Mouse (Mus musculus) kidney, postnatal 10 days (tissue): ENCODE data around the gene Evi2b.

Experiments used
- DNase-seq: peaks from one replicate; pipeline ENCODE4 v3.0.0; 2021; ENCODE audit warnings: mixed read lengths

Gene Evi2b

DNA sequence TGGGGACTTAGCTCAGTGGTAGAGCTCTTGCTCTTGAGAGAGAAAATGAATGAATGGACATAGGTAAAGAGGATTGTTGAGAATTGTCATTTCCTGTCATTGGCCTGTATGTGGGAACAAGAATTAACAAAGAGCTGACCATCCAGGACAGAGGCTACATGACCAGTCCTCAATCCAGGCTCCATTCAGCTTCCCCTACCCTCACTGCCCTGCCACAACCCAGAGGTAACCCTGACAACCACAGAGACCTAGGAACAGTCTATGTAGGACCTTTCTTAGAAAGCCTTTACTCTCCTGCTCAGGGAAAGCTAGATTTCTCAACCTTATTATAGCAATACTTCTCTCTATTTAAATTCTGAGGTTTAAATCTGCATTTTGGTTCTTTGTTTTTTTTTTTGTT is 2.8 kb downstream of the Evi2b start:
- DNase-seq: no peak

DNA sequence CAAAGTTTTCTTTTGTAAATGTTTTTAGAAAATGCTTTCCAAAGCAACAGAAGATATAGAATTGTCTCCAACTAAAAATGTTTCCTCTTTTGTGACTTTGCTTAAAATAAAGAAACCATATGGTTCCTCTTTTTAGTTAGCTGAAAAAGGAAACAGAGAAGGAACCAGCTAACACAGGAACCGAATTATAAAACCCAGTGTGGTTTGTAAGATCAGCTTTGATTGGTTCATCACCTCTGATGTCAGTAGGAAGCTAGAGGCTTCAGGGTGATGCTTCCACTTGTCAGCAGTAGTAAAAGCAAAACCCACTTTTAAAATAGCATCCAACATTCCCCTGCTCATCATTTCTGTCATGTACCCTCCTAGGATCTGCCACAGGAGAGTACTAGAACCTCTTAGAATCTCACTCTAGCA is 3.7 kb downstream of the Evi2b start:
- DNase-seq: no peak

DNA sequence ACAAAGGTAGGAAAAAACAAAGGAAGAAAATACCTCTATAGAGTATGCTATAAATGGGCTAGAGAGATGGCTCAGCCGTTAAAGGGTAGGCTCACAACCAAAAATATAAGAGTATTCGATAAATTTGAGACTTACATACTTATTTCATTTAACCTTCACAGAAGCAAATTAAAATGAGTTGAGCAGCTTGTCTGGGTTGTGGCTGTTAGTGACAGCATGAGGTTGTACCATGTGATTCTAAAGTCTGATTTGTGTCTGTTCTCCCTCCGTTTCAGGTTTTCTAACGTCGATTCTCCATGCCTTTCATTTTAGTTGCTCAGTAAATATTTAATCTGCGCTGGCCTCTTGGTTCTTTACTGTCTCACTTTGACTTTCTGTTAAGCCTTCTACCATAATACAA is 4.3 kb downstream of the Evi2b start:
- DNase-seq: no peak

DNA sequence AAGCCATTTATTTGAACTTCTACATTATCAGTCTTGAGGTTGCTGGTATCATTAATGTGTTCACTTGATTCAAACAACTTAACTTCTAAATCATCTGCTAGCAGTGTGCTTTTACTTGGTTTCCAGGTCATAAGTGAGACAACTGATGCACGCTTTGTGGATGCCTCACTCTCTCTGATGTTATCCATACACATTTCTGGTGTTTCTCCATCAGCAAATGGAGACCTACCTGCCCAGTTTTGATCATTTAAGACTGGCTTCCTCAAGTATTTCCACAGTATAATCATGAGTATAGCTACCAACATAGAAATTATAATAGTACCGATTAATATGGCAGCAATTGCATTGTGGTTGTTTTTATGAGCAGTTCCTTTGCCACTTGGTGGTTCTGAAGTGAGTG is 7.8 kb downstream of the Evi2b start:
- DNase-seq: no peak

DNA sequence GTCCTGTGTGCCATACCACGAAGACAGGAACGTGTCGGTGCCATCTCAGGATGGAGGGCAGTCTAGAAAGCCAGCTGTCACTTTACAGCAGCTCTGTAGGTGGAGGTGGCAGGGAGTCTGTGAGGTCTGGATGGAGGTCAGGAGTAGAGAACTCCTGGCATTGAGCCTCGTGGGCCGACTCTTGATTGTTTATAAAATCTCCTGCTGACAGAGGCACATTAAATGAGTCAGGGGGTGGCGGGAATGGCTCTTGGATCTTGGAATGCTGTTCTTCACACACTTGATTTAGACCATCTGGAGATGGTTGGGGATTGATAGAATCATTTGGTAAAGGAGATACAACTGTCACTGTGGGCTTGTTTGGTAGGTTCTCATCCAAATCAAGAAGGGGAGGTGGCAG is 8.2 kb downstream of the Evi2b start:
- no peak for DNase-seq

DNA sequence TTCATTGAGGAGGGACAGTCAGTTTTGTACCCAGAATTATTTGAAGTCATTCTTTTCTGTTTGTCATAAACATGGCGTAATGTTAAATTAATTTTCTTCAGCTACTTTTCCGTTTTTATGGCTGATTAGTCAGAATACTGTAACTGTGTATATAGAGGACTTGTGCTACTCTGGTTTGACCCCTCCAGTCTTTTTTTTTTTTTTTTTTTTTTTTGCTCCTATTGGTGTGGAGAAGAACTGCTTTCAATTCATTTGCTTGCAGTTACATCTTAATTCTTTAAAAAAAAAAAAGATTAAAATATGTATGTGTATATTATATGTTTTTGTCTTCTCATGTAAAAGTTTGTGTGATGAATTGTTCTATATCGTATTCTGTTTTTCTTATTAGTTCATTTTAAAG is 11.6 kb downstream of the Evi2b start:
- no peak for DNase-seq

DNA sequence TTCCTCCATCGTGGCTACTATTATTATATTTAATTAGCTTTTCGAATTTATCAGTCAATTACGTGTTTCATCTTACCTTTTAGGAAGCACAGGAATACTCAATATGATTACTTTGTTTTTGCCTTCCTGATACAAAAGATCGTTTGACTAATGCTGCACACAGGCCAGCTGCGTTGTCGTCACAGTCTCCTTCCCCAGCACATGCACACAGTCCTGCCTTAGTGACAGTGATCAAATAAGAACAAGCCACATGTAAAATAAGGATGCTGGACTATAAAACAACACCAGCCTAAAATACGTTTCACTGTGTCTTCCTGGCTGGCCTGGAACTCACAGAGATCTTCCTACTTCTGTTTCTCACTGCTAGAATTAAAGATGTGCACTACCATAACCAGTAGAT is 19.1 kb downstream of the Evi2b start:
- no peak for DNase-seq

DNA sequence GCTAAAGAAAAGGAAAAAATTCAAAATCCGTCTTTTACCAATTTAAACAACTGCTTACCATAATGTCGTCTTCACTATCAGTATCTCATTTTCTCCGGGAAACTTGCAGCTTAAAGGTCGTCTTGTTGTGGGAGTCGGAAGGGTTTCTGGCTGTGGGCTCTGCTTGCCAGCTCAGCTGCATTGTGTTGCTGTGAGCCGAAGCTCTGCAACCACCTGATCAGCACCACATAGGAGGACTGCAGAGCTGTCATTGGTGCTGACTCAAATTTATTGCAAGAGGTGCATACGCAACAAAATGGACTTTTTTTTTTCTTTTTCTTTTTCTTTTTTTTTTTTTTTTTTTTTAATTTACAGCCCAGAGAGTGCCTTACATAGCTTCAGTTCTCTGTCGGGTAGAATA is 19.7 kb downstream of the Evi2b start, which contains the start of gene Omg:
Omg (minus strand) TSS at position 240 of the 400 bp plus-strand sequence.
- DNase-seq: no peak

DNA sequence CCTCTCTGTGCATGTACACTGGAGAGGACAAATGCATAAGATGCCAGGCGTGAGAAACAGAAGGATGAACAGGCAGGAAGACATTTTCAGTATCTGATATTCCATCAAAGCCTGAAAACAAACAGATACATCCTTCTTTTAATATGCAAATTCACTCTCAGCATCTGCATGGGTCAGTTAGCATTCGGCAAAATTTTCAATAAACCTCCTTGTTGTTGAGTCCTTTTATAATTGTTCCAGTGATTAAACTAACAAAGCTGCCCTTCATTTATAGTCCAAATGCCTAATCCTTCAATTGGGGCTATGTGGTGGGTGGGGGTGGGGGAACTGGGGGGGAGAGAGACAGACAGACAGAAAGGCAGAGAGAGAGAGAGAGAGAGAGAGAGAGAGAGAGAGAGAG is 20.6 kb downstream of the Evi2b start:
- DNase-seq: no peak

DNA sequence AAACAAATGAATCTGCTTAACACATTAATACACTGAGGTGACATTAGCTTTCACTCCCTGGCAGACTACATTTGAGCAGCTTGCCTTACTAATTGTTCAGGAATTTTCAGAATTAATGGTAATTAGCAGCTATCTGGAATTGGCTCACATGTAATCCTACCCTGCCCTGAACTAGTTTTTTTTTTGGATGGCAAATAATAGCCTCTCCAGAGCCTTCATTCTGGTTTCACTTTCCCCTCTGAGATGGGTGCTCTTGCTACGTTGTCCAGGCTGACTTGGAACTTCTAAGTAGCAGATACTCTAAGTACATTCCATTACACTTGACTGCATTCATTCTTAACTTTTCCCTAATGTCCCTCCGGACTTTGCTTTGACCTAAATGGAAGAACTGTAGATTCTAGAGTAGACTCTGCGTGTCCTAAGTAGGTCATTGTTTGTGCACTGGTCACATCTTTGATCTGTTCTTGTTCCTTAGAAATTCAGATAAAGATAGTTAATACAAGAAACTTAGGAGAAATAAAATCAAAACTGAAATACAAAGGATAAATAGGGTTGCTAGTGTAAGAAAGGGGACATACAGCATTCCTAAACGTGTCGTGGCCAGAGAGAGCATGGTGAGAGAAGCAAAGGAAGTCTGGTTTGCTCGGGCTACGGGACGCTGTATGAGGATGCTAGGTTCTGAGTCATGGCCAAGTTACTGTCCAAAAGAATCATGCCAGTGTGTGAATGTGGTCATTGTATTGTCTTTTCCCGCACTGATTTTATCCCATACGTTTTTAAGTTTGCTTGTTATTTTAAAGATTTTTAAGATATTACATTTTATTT is 28.4 kb downstream of the Evi2b start:
- no peak for DNase-seq

DNA sequence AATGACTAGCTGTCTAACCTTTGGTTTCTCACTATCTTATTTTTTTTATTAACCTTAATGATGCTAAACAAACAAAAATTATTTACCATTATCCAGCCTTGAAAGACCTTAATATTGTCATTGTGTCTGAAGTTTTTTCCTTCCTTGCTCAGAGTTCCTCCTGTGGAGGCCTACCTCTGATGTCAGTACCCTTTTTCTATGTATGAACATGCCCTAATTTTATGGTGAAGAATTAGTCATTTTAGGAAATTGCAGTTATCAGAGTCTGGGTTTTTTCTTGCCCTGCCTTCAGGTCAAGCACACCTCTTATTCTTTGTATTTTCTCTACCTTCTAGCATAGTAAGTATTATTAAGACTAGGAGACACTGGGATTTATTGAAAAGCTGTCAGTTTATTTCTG is 38.8 kb downstream of the Evi2b start:
- no peak for DNase-seq

DNA sequence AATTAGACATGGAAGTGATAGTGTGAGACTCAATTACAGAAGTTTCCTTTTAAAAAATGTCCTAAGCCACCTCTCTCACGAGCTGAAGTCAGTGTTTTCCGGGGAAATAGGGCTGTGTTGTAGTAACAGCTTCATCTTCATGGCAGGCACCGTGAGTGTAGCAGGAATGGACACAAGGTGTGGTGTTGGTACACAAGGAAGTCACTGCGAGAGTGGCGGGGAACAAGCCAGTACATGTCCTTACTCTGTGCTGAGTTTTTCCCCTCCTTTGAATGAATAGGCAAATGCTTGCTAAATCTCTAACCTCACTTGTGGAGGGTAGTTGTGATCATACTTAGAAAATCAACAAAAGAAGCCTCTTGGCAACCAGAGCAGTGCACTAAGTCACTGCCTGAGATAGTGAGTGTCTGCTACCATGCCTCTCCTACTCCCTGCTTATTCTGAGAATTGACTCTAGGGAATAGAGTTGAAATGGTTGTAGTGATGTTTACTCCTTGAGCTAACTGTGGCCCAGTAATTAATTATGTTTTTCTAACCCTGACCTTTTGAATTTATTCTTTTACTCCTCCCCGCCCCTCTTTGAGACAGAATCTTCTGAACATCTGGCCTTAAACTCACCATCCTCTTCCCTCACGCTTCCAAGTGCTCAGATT is 39.6 kb downstream of the Evi2b start:
- DNase-seq: no peak

DNA sequence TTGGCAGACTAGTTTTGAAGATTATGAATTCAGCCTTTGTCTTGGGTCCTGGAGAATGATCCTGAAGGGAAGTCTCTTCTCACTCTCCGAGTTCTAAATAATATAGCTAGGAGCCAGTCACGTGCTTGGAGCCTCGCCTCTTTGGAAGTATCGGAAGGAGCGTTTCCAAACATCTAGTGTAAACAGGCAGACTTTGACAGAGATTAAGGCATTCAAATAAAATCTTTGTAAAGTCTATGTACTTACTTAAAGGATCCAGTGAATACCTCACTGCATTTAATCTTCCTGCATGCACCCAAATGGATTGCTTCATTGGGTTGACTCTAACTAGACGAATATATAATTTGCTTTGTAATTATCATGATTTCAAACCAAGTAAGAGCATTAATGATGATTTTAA is 40.2 kb downstream of the Evi2b start:
- no peak for DNase-seq

DNA sequence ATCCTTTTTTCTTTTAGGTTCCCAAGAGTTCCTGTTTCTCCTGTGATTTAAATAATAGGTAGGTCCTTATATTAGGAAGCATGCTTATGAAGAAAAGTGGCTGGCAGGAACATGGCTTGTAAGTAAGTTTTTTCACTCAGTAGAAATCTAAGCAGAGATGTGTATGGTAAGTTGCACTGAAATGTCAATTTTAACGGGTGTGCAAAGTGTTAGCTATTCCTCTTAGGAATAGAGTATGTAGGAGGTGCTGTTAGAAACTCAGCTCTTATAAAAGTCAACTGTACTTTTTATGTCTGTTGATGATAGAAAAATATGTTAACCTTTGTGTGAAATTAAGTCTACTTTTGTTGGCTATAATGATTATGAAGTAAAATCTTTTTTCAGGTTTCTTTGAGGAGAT is 55.5 kb downstream of the Evi2b start:
- no peak for DNase-seq
